Mouse (Mus musculus): Measurements from ENCODE around the gene Zfp263. TPM values are rescaled to one million over a fixed set of nuclear protein-coding genes. Genes with fewer than 3 reads are reported as not detected.

Gene Zfp263
- polyA plus RNA-seq, 1 experiment from 2014 or later: 25.4 TPM

DNA sequence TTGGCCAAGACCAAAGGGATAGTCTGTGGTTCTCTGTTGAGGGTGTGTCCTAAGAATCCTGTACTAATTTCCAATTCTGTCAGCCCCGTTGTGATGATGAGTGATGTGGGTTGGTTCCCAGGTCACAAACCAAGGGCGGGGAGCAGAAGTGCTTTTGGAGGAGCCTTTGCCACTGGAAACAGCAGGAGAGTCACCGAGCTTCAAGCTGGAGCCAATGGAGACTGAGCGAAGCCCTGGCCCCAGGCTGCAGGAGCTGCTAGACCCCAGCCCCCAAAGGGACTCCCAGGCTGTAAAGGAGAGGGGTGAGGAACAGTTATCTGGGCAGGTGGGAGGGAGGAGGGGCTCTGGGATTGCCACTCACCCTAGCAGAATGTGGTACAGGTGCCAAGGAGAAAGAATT is 1.8 kb downstream of the Zfp263 start:
- 0 out of 2 replicates have a peak overlapping the region, but pooled peaks have one; percentile 81 for H3K4me3 ChIP-seq (ENCODE audit: low read depth, low read length)
- no peak overlapping the region for H3K27ac ChIP-seq (ENCODE audit: low read length)
- peaks cover 13% of the 10 kb centered on the region; the same call in 1 of the 2 replicates for H3K4me1 ChIP-seq (ENCODE audit: insufficient read depth, low read depth, low read length)
- ATAC-seq (no peak), DNase-seq (ENCODE audit: low spot score) (no peak)
- no peaks in the 10 kb centered on the region for H3K27me3 ChIP-seq (replicated peaks; ENCODE audit: insufficient read depth, low read length)
- peak overlapping the region; percentile 94 for H3K4me2 ChIP-seq (replicated peaks; ENCODE audit: low read depth, low read length)
- H3K36me3 ChIP-seq (ENCODE audit: insufficient read depth, low read length): peaks cover 27% of the 10 kb centered on the region
- TF ChIP-seq EP300 (IDR thresholded peaks at IDR 0.05) (no peak), CTCF (IDR thresholded peaks at IDR 0.05) (no peak)
- H3K9me3 ChIP-seq (ENCODE audit: low read length): peaks cover 3% of the 10 kb centered on the region; the same call in 1 of the 2 replicates
- 84% methylated on average over 4 of the region's 4 CpGs for WGBS
- H3K9ac ChIP-seq (replicated peaks; ENCODE audit: low read depth): no peak overlapping the region

DNA sequence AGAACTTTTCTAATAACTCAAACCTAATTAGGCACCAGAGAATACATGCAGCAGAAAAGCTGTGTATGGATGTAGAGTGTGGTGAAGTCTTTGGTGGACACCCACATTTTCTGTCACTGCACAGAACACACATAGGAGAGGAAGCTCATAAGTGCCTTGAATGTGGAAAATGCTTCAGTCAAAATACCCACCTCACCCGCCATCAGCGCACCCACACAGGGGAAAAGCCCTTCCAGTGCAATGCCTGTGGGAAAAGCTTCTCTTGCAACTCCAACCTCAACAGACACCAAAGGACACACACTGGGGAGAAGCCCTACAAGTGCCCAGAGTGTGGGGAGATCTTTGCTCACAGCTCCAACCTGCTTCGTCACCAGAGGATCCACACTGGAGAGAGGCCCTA is 5.1 kb downstream of the Zfp263 start:
- peaks cover 3% of the 10 kb centered on the region; the same call in 1 of the 2 replicates for H3K9me3 ChIP-seq (ENCODE audit: low read length)
- ATAC-seq: no peak
- peaks cover 13% of the 10 kb centered on the region; the same call in 1 of the 2 replicates for H3K4me1 ChIP-seq (ENCODE audit: insufficient read depth, low read depth, low read length)
- no peak overlapping the region for H3K9ac ChIP-seq (replicated peaks; ENCODE audit: low read depth)
- H3K4me2 ChIP-seq (replicated peaks; ENCODE audit: low read depth, low read length): no peak overlapping the region
- no peak overlapping the region for H3K4me3 ChIP-seq (ENCODE audit: low read depth, low read length)
- no peak overlapping the region for H3K27ac ChIP-seq (ENCODE audit: low read length)
- TF ChIP-seq CTCF (IDR thresholded peaks at IDR 0.05): no peak
- TF ChIP-seq EP300 (IDR thresholded peaks at IDR 0.05): no peak
- WGBS: 99% methylated on average over 3 of the region's 3 CpGs
- DNase-seq (ENCODE audit: low spot score): no peak
- no peaks in the 10 kb centered on the region for H3K27me3 ChIP-seq (replicated peaks; ENCODE audit: insufficient read depth, low read length)
- peaks cover 36% of the 10 kb centered on the region for H3K36me3 ChIP-seq (ENCODE audit: insufficient read depth, low read length)

DNA sequence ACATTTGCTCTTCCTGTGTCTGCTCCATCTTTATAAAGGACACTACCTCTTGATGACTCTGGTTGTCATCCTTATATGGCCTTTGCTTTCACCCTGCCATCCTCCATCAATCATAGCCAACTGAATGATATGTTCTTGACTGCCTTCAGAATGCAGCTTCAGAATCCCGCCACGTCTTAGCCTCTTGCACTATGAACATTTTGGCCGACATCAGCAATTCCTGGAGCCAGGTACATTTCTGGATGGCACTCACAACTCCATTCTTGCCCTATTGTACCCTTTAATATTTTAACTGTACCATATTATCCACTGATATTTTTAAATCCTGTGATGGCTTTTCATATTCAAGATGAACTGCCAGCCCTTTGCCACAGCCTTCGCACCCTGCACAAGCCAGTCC is 27.7 kb downstream of the Zfp263 start:
- 93% methylated on average over 4 of the region's 4 CpGs for WGBS
- ATAC-seq (no peak), DNase-seq (ENCODE audit: low spot score) (no peak)
- no peak overlapping the region for H3K4me2 ChIP-seq (replicated peaks; ENCODE audit: low read depth, low read length)
- H3K9me3 ChIP-seq (ENCODE audit: low read length): no peaks in the 10 kb centered on the region
- H3K36me3 ChIP-seq (ENCODE audit: insufficient read depth, low read length): no peaks in the 10 kb centered on the region
- H3K9ac ChIP-seq (replicated peaks; ENCODE audit: low read depth): no peak overlapping the region
- H3K4me3 ChIP-seq (ENCODE audit: low read depth, low read length): no peak overlapping the region
- no peak overlapping the region for H3K27ac ChIP-seq (ENCODE audit: low read length)
- H3K4me1 ChIP-seq (ENCODE audit: insufficient read depth, low read depth, low read length): no peaks in the 10 kb centered on the region
- H3K27me3 ChIP-seq (replicated peaks; ENCODE audit: insufficient read depth, low read length): no peaks in the 10 kb centered on the region
- TF ChIP-seq EP300 (IDR thresholded peaks at IDR 0.05): no peak

DNA sequence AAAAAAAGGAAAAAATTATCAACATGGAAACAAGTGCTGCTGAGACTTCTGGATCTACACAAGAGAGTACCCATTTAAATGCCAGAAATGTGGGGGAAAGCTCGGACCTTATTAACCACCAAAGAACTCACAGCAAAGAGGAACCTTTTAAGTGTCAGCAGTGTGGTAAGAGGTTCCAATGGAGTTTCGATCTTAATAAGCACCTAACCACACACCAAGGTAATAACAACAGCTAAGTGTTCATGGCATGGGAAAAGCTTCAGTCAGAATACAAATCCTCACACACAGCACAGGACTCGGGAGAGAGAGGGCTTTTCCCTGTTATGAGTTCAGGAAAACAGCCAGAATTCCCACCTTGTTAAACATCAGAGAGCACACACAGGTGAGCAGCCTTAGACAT is 32.5 kb downstream of the Zfp263 start:
- Histone ChIP-seq H3K36me3 (ENCODE audit: insufficient read depth, low read length) (no peaks in the 10 kb centered on the region), H3K4me1 (ENCODE audit: insufficient read depth, low read depth, low read length) (no peaks in the 10 kb centered on the region), H3K4me3 (ENCODE audit: low read depth, low read length) (no peak overlapping the region), H3K27me3 (replicated peaks; ENCODE audit: insufficient read depth, low read length) (no peaks in the 10 kb centered on the region), H3K27ac (ENCODE audit: low read length) (no peak overlapping the region), H3K9me3 (ENCODE audit: low read length) (no peaks in the 10 kb centered on the region), H3K4me2 (replicated peaks; ENCODE audit: low read depth, low read length) (no peak overlapping the region), H3K9ac (replicated peaks; ENCODE audit: low read depth) (no peak overlapping the region)
- no peak for DNase-seq (ENCODE audit: low spot score)
- 82% methylated on average over 3 of the region's 3 CpGs for WGBS
- ATAC-seq: no peak
- TF ChIP-seq EP300 (IDR thresholded peaks at IDR 0.05) (no peak), CTCF (IDR thresholded peaks at IDR 0.05) (no peak)

DNA sequence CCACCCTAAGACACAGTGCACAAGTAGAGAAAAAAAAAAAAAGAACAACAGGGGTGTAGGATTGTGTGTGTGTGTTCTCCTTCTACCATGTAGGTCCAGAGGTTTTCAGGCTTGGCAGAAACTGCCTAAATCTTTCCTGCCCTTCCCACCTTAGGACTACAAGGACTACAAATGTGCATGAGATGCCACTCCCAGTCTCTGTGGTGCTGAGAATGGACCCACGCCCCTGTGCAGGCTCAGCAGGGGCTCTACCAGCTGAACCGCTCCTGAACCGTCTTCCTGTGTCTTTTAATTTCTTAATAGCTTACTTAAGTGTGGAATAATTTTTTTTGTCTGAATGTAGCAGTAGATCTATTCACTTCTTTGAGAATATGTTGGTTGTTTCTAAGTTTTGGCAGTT is 34.1 kb downstream of the Zfp263 start:
- Histone ChIP-seq H3K9me3 (ENCODE audit: low read length) (no peaks in the 10 kb centered on the region), H3K36me3 (ENCODE audit: insufficient read depth, low read length) (no peaks in the 10 kb centered on the region), H3K27ac (ENCODE audit: low read length) (no peak overlapping the region), H3K4me1 (ENCODE audit: insufficient read depth, low read depth, low read length) (no peaks in the 10 kb centered on the region), H3K27me3 (replicated peaks; ENCODE audit: insufficient read depth, low read length) (no peaks in the 10 kb centered on the region), H3K9ac (replicated peaks; ENCODE audit: low read depth) (no peak overlapping the region), H3K4me2 (replicated peaks; ENCODE audit: low read depth, low read length) (no peak overlapping the region), H3K4me3 (ENCODE audit: low read depth, low read length) (no peak overlapping the region)
- 63% methylated on average over 3 of the region's 3 CpGs for WGBS
- no peak for ATAC-seq
- TF ChIP-seq CTCF (IDR thresholded peaks at IDR 0.05) (no peak), EP300 (IDR thresholded peaks at IDR 0.05) (no peak)
- DNase-seq (ENCODE audit: low spot score): no peak

DNA sequence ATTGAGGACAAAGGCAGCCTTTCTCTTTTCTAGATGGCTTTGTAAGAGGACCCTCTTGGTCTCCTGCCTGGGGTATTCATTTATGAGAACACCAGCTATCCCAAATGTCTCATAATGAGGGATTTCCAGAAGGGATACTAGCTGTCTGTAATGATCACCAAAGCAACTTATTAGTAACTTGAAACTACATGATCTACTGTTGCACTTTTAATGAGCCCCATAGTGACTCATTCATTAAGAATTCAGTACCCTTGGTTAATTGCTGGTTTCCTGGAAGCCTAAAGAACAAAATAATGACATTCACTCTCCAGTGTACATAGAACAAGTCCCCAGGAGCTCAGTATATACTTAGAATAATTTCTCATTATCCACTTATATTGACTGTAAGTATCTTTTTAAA is 37.3 kb downstream of the Zfp263 start:
- H3K9me3 ChIP-seq (ENCODE audit: low read length): no peaks in the 10 kb centered on the region
- H3K27me3 ChIP-seq (replicated peaks; ENCODE audit: insufficient read depth, low read length): no peaks in the 10 kb centered on the region
- H3K4me3 ChIP-seq (ENCODE audit: low read depth, low read length): no peak overlapping the region
- ATAC-seq (no peak), DNase-seq (ENCODE audit: low spot score) (no peak)
- H3K4me1 ChIP-seq (ENCODE audit: insufficient read depth, low read depth, low read length): no peaks in the 10 kb centered on the region
- no peak overlapping the region for H3K9ac ChIP-seq (replicated peaks; ENCODE audit: low read depth)
- H3K4me2 ChIP-seq (replicated peaks; ENCODE audit: low read depth, low read length): no peak overlapping the region
- no peaks in the 10 kb centered on the region for H3K36me3 ChIP-seq (ENCODE audit: insufficient read depth, low read length)
- TF ChIP-seq CTCF (IDR thresholded peaks at IDR 0.05): no peak
- no peak for TF ChIP-seq EP300 (IDR thresholded peaks at IDR 0.05)
- H3K27ac ChIP-seq (ENCODE audit: low read length): no peak overlapping the region

DNA sequence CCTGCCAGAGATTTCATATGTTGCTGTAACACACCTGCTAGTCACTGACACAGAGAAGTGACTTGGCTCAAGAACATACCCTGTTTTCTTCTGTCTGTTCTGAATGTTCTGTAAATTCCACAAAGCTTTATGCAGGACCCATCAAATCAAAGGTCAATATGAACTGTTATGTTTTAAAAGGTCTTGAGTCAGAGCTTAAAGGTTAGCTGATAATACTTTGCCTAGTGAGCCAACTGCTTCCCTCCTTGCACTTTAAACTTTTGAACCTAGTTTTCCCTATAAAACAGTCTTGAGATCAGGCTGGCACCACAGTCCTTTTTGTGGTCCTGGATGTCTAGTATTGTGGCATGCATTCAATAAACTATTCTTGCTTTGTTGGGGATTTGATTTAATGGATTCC is 44.5 kb downstream of the Zfp263 start:
- Histone ChIP-seq H3K27me3 (replicated peaks; ENCODE audit: insufficient read depth, low read length) (no peaks in the 10 kb centered on the region), H3K27ac (ENCODE audit: low read length) (no peak overlapping the region), H3K9me3 (ENCODE audit: low read length) (no peaks in the 10 kb centered on the region), H3K4me3 (ENCODE audit: low read depth, low read length) (no peak overlapping the region), H3K4me1 (ENCODE audit: insufficient read depth, low read depth, low read length) (no peaks in the 10 kb centered on the region), H3K9ac (replicated peaks; ENCODE audit: low read depth) (no peak overlapping the region), H3K4me2 (replicated peaks; ENCODE audit: low read depth, low read length) (no peak overlapping the region), H3K36me3 (ENCODE audit: insufficient read depth, low read length) (no peaks in the 10 kb centered on the region)
- TF ChIP-seq EP300 (IDR thresholded peaks at IDR 0.05) (no peak), CTCF (IDR thresholded peaks at IDR 0.05) (no peak)
- no peak for ATAC-seq
- DNase-seq (ENCODE audit: low spot score): no peak

Other genes starting within 250 kb of the Zfp263 start
- not detected in 2 replicates for gene Olfr161, start 153.1 kb upstream of the Zfp263 start, polyA plus RNA-seq (2015; fragmentation: Nextera tagmentation; extraction: Ambion mirVana)
- 0.11 TPM in 1 of 2 replicates, not detected in the other for gene Mefv, start 26.0 kb upstream of the Zfp263 start, polyA plus RNA-seq (2015; fragmentation: Nextera tagmentation; extraction: Ambion mirVana)
- not detected in 2 replicates for gene Olfr15, start 86.8 kb downstream of the Zfp263 start, polyA plus RNA-seq (2015; fragmentation: Nextera tagmentation; extraction: Ambion mirVana)
- 0.69 and 0.72 TPM in 2 replicates for gene Zfp174, start 103.2 kb downstream of the Zfp263 start, polyA plus RNA-seq (2015; fragmentation: Nextera tagmentation; extraction: Ambion mirVana)
- 42.2 and 42.6 TPM in 2 replicates for gene Naa60, start 128.3 kb downstream of the Zfp263 start, polyA plus RNA-seq (2015; fragmentation: Nextera tagmentation; extraction: Ambion mirVana)
- 4.6 and 5.0 TPM in 2 replicates for gene Zfp597, start 140.5 kb downstream of the Zfp263 start, polyA plus RNA-seq (2015; fragmentation: Nextera tagmentation; extraction: Ambion mirVana)
- 3.7 and 5.2 TPM in 2 replicates for gene Gm20695, start 140.6 kb downstream of the Zfp263 start, polyA plus RNA-seq (2015; fragmentation: Nextera tagmentation; extraction: Ambion mirVana)
- 10.8 and 11.6 TPM in 2 replicates for gene 1700037C18Rik, start 164.6 kb downstream of the Zfp263 start, polyA plus RNA-seq (2015; fragmentation: Nextera tagmentation; extraction: Ambion mirVana)
- gene Cluap1, start 164.7 kb downstream of the Zfp263 start, polyA plus RNA-seq (2015; fragmentation: Nextera tagmentation; extraction: Ambion mirVana): 18.4 and 18.7 TPM in 2 replicates
- gene Nlrc3, start 232.5 kb downstream of the Zfp263 start, polyA plus RNA-seq (2015; fragmentation: Nextera tagmentation; extraction: Ambion mirVana): 0.88 and 0.90 TPM in 2 replicates

Measured in lung, postnatal 0 days (tissue).